Comparison of ENCODE assay signal across 7 mouse cellular contexts in the genomic region with DNA sequence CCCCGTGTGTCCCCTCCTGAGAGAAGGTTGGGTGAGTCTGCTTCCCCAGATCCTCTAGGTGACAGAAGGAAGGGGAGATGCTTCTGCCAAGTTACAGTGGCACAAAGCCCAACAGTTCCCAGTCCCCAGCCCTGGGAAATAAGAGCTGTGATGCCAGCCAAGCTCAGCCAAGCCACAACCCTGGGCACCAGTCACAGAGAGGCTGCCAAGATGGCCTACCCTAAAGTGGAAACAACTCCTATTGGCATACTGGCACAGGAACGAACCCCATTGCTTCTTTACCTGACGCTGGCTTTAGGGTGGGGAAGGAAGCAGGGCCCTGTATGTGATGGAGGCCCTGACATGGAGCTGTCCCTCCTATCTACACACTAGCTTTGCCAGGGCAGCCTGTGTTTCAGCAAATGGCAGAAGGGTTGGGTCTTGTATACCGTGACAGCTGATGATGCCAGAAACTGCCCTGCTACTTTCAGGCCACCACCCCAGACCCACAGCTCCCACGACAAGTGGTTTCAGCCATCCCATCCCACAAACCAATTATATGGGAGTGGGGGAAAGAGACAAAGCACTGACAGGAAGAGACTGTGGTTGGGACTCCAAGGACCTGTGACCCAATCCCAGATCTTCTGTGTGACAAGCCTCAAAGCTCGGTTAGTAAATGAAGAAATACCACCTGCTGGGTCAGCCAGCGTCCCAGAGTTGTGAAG. TPM values are rescaled to one million over a fixed set of nuclear protein-coding genes. Genes with fewer than 3 reads are reported as not detected.
A peak's percentile ranks its signal among the peaks of the same experiment; 100 is the strongest.
DNase-seq lines count a peak whose midpoint lies in the region; ATAC-seq and TF ChIP-seq lines count a peak whose summit lies in the region.

No protein-coding gene starts in this region.

- H3K4me3 ChIP-seq in lung, postnatal 0 days (ENCODE audit: low read depth, low read length) = no peak overlapping the region
- peak overlapping the region; percentile 42 for H3K4me3 ChIP-seq in cerebellum, adult 2 months (replicated peaks; ENCODE audit: insufficient read depth, low read depth, low read length)
- peak overlapping the region; percentile 99 for H3K4me3 ChIP-seq in gastrocnemius, adult 2 months
- no peak overlapping the region for H3K4me3 ChIP-seq in intestine, embryonic 16.5 days (ENCODE audit: low read length)

- TF ChIP-seq CTCF in lung, postnatal 0 days (IDR thresholded peaks at IDR 0.05) = no peak
- no peak for TF ChIP-seq CTCF in cerebellum, adult 2 months (IDR thresholded peaks at IDR 0.05; ENCODE audit: borderline replicate concordance, insufficient read depth, low read depth, low read length)
- no peak for TF ChIP-seq CTCF in gastrocnemius, adult 2 months (IDR thresholded peaks at IDR 0.05)

- ATAC-seq in lung, postnatal 0 days = no peak
- ATAC-seq in intestine, embryonic 16.5 days = no peak

- peaks cover 53% of the 10 kb centered on the region for H3K4me1 ChIP-seq in lung, postnatal 0 days (ENCODE audit: insufficient read depth, low read depth, low read length)
- peaks cover 58% of the 10 kb centered on the region for H3K4me1 ChIP-seq in cerebellum, adult 2 months (ENCODE audit: control insufficient read depth, insufficient read depth, low read length)
- H3K4me1 ChIP-seq in intestine, embryonic 16.5 days (ENCODE audit: control insufficient read depth, insufficient read depth, low read length) = peaks cover 62% of the 10 kb centered on the region

- H3K36me3 ChIP-seq in lung, postnatal 0 days (ENCODE audit: insufficient read depth, low read length) = no peaks in the 10 kb centered on the region
- H3K36me3 ChIP-seq in intestine, embryonic 16.5 days (ENCODE audit: control insufficient read depth, insufficient read depth, low read length) = no peaks in the 10 kb centered on the region

- intact Hi-C loops in gastrocnemius, adult 2 months (cut with DNase I) = no loop called here

- no peaks in the 10 kb centered on the region for H3K27me3 ChIP-seq in lung, postnatal 0 days (replicated peaks; ENCODE audit: insufficient read depth, low read length)
- H3K27me3 ChIP-seq in cerebellum, adult 2 months (ENCODE audit: control insufficient read depth, insufficient read depth, low read length) = no peaks in the 10 kb centered on the region
- no peaks in the 10 kb centered on the region for H3K27me3 ChIP-seq in intestine, embryonic 16.5 days (replicated peaks; ENCODE audit: control insufficient read depth, insufficient read depth, low read length)

- H3K4me2 ChIP-seq in lung, postnatal 0 days (replicated peaks; ENCODE audit: low read depth, low read length) = peak overlapping the region; percentile 11; the same call in 1 of the 2 replicates
- peak overlapping the region; percentile 76 for H3K4me2 ChIP-seq in intestine, embryonic 16.5 days (ENCODE audit: low read depth, low read length)

- H3K9ac ChIP-seq in lung, postnatal 0 days (replicated peaks; ENCODE audit: low read depth) = 0 out of 2 replicates have a peak overlapping the region, but pooled peaks have one; percentile 5
- peak overlapping the region; percentile 52 for H3K9ac ChIP-seq in intestine, embryonic 16.5 days (ENCODE audit: low read depth, low read length)

- H3K27ac ChIP-seq in lung, postnatal 0 days (ENCODE audit: low read length) = peak overlapping the region; percentile 51; the same call in 1 of the 2 replicates
- peak overlapping the region; percentile 93 for H3K27ac ChIP-seq in cerebellum, adult 2 months (ENCODE audit: insufficient read depth, low read length)
- H3K27ac ChIP-seq in gastrocnemius, adult 2 months = peak overlapping the region; percentile 91
- H3K27ac ChIP-seq in intestine, embryonic 16.5 days (ENCODE audit: low read length) = peak overlapping the region; percentile 73

- TF ChIP-seq POLR2A in cerebellum, adult 2 months (IDR thresholded peaks at IDR 0.05; ENCODE audit: borderline replicate concordance, insufficient read depth, low read length) = no peak

- no peak for TF ChIP-seq EP300 in lung, postnatal 0 days (IDR thresholded peaks at IDR 0.05)

- H3K9me3 ChIP-seq in lung, postnatal 0 days (ENCODE audit: low read length) = no peaks in the 10 kb centered on the region
- H3K9me3 ChIP-seq in intestine, embryonic 16.5 days (ENCODE audit: control insufficient read depth, low read length) = no peaks in the 10 kb centered on the region

- WGBS in lung, postnatal 0 days = 56% methylated on average over 7 of the region's 7 CpGs
- 7% methylated on average over 7 of the region's 7 CpGs for WGBS in cerebellum, adult 2 months
- 57% methylated on average over 7 of the region's 7 CpGs for WGBS in intestine, embryonic 16.5 days

- no peak for DNase-seq in lung, postnatal 0 days (ENCODE audit: low spot score)
- DNase-seq in lung, postnatal 14 days = no peak
- DNase-seq in cerebellum, adult 2 months = peak; percentile 93 to 98
- peak; percentile 89 for DNase-seq in gastrocnemius, adult 2 months
- DNase-seq in right cerebral cortex, postnatal 10 days (ENCODE audit: low spot score in 2 of 2) = peak; percentile 80 to 81
- no peak for DNase-seq in ovary, adult 18-20 months (ENCODE audit: low spot score)

RNA-seq across cellular contexts. Expression of a gene that starts 2.9 kb away (rescaled TPM):
- polyA plus RNA-seq in lung, postnatal 0 days (2015; fragmentation: Nextera tagmentation; extraction: Ambion mirVana) = 13.9 and 14.0 TPM in 2 replicates
- 226 and 239 TPM in 2 replicates for polyA plus RNA-seq in cerebellum, adult 2 months (2012; rRNA removed)
- total RNA-seq in gastrocnemius, adult 2 months (2021) = 10 to 100 TPM; 56.6 to 61.2 TPM
- polyA plus RNA-seq in intestine, embryonic 16.5 days (2015; fragmentation: Nextera tagmentation; extraction: Ambion mirVana) = 15.3 and 15.4 TPM in 2 replicates

RNA-seq across cellular contexts. Expression of a gene that starts 20.2 kb away (rescaled TPM):
- polyA plus RNA-seq in lung, postnatal 0 days (2015; fragmentation: Nextera tagmentation; extraction: Ambion mirVana) = 2.0 and 2.6 TPM in 2 replicates
- 74.3 and 76.1 TPM in 2 replicates for polyA plus RNA-seq in cerebellum, adult 2 months (2012; rRNA removed)
- total RNA-seq in gastrocnemius, adult 2 months (2021) = under 1 TPM; 0.45 to 0.64 TPM
- 4.1 and 4.6 TPM in 2 replicates for polyA plus RNA-seq in intestine, embryonic 16.5 days (2015; fragmentation: Nextera tagmentation; extraction: Ambion mirVana)

RNA-seq across cellular contexts. Expression of a gene that starts 34.1 kb away (rescaled TPM):
- polyA plus RNA-seq in lung, postnatal 0 days (2015; fragmentation: Nextera tagmentation; extraction: Ambion mirVana) = 22.7 and 24.4 TPM in 2 replicates
- 139 and 151 TPM in 2 replicates for polyA plus RNA-seq in cerebellum, adult 2 months (2012; rRNA removed)
- total RNA-seq in gastrocnemius, adult 2 months (2021) = 1 to 10 TPM; 3.3 to 3.9 TPM
- 31.8 and 33.6 TPM in 2 replicates for polyA plus RNA-seq in intestine, embryonic 16.5 days (2015; fragmentation: Nextera tagmentation; extraction: Ambion mirVana)

Comparison
In these comparisons a context has a peak if more than half of its experiments do, and no peak if none do; other contexts are left out.
1. DNase-seq: peak in cerebellum, adult 2 months (2 of 2), gastrocnemius, adult 2 months (single experiment) and right cerebral cortex, postnatal 10 days (2 of 2); none in lung, postnatal 0 days (single experiment), lung, postnatal 14 days (single experiment) and ovary, adult 18-20 months (single experiment).
2. H3K4me3 ChIP-seq: peak in cerebellum, adult 2 months (single experiment) and gastrocnemius, adult 2 months (single experiment); none in lung, postnatal 0 days (single experiment) and intestine, embryonic 16.5 days (single experiment).
3. RNA of a gene that starts 2.9 kb away (polyA plus RNA-seq): 226 to 239 TPM in cerebellum, adult 2 months; 15.3 to 15.4 TPM in intestine, embryonic 16.5 days and 13.9 to 14.0 TPM in lung, postnatal 0 days; every median in the first group is over 10 times any median in the second.
4. RNA of a gene that starts 20.2 kb away (polyA plus RNA-seq): 74.3 to 76.1 TPM in cerebellum, adult 2 months; 4.1 to 4.6 TPM in intestine, embryonic 16.5 days and 2.0 to 2.6 TPM in lung, postnatal 0 days; every median in the first group is over 10 times any median in the second.
5. Peak in every context shown above with its lines, with median percentiles within 50 percentile points of each other: H3K27ac ChIP-seq.